Mouse (Mus musculus) frontal cortex, postnatal 14 days (tissue): Measurements from ENCODE around the gene Dmc1.
A peak's percentile ranks its signal among the peaks of the same experiment; 100 is the strongest.

Experiments
- DNase-seq, 2 experiments: peaks; one replicate each; pipeline ENCODE4 v3.0.0; 2022; ENCODE audit warnings: low spot score in 2 of 2

The Dmc1 gene

GRCm38 (mm10) chr15:79511553-79512320 lies 93.2 kb downstream of the Dmc1 start:
- DNase-seq, result peak; percentile 75 to 77
